Mouse (Mus musculus): Measurements from ENCODE around the gene Gm9049.
"Not testable (repeated sequence)": the region's sequence is repeated elsewhere in the genome, so short reads cannot be mapped to it uniquely, and the experiment has no call there.

Gm9049 gene

GRCm38 (mm10) chr10:118354005-118354404 is at the start of gene Gm9049:
Gene Gm9049 (minus strand): TSS chr10:118354105.
- DNase-seq (ENCODE audit: low read depth, low spot score) = not testable (repeated sequence)

GRCm38 (mm10) chr10:118399917-118400316 is 46.0 kb upstream of the Gm9049 start:
- no peak for DNase-seq (ENCODE audit: low read depth, low spot score)

- peak; percentile 70 for DNase-seq (ENCODE audit: low read depth, low spot score)
Measured at GRCm38 (mm10) chr10:118370443-118370842, 16.5 kb upstream of the Gm9049 start.

- DNase-seq (ENCODE audit: low read depth, low spot score) = no peak
Measured at GRCm38 (mm10) chr10:118369518-118369917, 15.6 kb upstream of the Gm9049 start.

- DNase-seq (ENCODE audit: low read depth, low spot score) = not testable (repeated sequence)
Measured at GRCm38 (mm10) chr10:118348579-118348978, 5.3 kb downstream of the Gm9049 start, which contains the start of gene Gm9048. Gene Gm9048 (minus strand): TSS chr10:118348679.

- not testable (repeated sequence) for DNase-seq (ENCODE audit: low read depth, low spot score)
Measured at GRCm38 (mm10) chr10:118343155-118343554, 10.8 kb downstream of the Gm9049 start, which contains the start of gene Gm9046. Gene Gm9046 (minus strand): TSS chr10:118343255.

- not testable (repeated sequence) for DNase-seq (ENCODE audit: low read depth, low spot score)
Measured at GRCm38 (mm10) chr10:118337731-118338130, 16.2 kb downstream of the Gm9049 start, which contains the start of gene Gm9045. Gene Gm9045 (minus strand): TSS chr10:118337831.

GRCm38 (mm10) chr10:118332308-118332707 is 21.6 kb downstream of the Gm9049 start, which contains the start of gene Gm9044:
Gene Gm9044 (minus strand): TSS chr10:118332408.
- DNase-seq (ENCODE audit: low read depth, low spot score) = not testable (repeated sequence)

GRCm38 (mm10) chr10:118326869-118327268 is 27.0 kb downstream of the Gm9049 start, which contains the start of gene Gm9040:
Gene Gm9040 (minus strand): TSS chr10:118326969.
- not testable (repeated sequence) for DNase-seq (ENCODE audit: low read depth, low spot score)

- no peak for DNase-seq (ENCODE audit: low read depth, low spot score)
Measured at GRCm38 (mm10) chr10:118319024-118319423, 34.9 kb downstream of the Gm9049 start.

GRCm38 (mm10) chr10:118302133-118302532 is 51.8 kb downstream of the Gm9049 start:
- not testable (repeated sequence) for DNase-seq (ENCODE audit: low read depth, low spot score)
